Mouse (Mus musculus): ENCODE results near the gene Cfap65. TPM values are rescaled to one million over a fixed set of nuclear protein-coding genes. Genes with fewer than 3 reads are reported as not detected.

The Cfap65 gene
- total and polyA plus RNA-seq, 2 experiments from 2014 or later: not detected

DNA sequence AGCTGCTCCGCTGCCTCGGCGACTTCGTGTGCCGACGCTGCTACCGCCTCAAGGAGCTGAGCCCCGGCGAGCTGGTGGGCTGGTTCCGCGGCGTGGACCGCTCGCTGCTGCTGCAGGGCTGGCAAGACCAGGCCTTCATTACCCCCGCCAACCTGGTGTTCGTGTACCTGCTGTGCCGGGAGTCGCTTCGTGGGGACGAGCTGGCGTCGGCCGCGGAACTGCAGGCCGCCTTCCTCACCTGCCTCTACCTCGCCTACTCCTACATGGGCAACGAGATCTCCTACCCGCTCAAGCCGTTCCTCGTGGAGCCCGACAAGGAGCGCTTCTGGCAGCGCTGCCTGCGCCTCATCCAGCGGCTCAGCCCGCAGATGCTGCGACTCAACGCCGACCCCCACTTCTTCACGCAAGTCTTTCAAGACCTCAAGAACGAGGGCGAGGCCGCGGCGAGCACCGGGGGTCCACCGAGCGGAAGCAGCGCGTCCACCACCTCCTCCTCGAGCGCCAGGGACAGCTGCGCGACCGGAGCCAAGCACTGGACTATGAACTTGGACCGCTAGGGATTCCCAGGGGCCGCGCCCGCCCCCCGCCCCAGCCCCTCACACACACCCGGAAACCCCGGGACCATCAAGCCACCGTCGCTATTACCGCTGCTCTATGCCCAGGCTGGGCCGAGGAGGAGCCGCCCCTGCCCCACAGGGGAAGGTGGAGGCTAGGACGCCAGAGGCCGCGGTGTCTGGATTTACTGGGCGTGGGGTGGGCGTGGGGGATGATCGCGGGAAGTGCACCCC lies 79.6 kb downstream of the Cfap65 start:
- H3K4me3 ChIP-seq (ENCODE audit: low read depth, low read length): peak overlapping the region; percentile 48
- no peak for ATAC-seq (ENCODE audit: insufficient read depth, low read depth)
- DNase-seq (ENCODE audit: low spot score): no peak

DNA sequence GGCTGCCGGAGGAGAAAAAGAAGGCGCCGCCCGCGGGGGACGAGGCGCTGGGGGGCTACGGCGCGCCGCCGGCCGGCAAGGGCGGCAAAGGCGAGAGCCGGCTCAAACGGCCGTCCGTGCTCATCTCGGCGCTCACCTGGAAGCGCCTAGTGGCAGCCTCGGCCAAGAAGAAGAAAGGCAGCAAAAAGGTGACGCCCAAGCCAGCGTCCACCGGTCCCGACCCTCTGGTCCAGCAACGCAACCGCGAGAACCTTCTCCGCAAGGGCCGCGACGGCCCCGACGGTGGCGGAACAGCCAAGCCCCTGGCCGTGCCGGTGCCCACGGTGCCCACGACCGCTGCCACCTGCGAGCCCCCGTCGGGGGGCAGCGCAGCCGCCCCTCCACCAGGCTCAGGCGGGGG lies 80.2 kb downstream of the Cfap65 start:
- Histone ChIP-seq H3K4me1 (ENCODE audit: control insufficient read depth, insufficient read depth) (peaks cover 5% of the 10 kb centered on the region; the same call in 1 of the 2 replicates), H3K4me2 (ENCODE audit: low read depth, low read length) (peak overlapping the region; percentile 62), H3K36me3 (replicated peaks; ENCODE audit: control insufficient read depth, insufficient read depth, low read length) (no peaks in the 10 kb centered on the region), H3K27ac (ENCODE audit: low read depth) (no peak overlapping the region), H3K27me3 (ENCODE audit: control insufficient read depth, insufficient read depth, low read length) (peaks cover 99% of the 10 kb centered on the region), H3K9me3 (replicated peaks; ENCODE audit: control insufficient read depth, low read length) (no peaks in the 10 kb centered on the region), H3K4me3 (ENCODE audit: low read depth, low read length) (peak overlapping the region; percentile 48), H3K9ac (replicated peaks; ENCODE audit: low read depth, low read length) (no peak overlapping the region)
- DNase-seq (ENCODE audit: low spot score) (no peak), ATAC-seq (ENCODE audit: insufficient read depth, low read depth) (no peak)
- TF ChIP-seq CTCF (IDR thresholded peaks at IDR 0.05; ENCODE audit: low read depth) (no peak), EP300 (IDR thresholded peaks at IDR 0.05; ENCODE audit: low read depth) (no peak)
- 0% methylated on average over 41 of the region's 48 CpGs for WGBS

More for the DNA sequence above, 79.6 kb downstream of the Cfap65 start:
- TF ChIP-seq EP300 (IDR thresholded peaks at IDR 0.05; ENCODE audit: low read depth): no peak
- no peak for TF ChIP-seq CTCF (IDR thresholded peaks at IDR 0.05; ENCODE audit: low read depth)
- Histone ChIP-seq H3K9ac (replicated peaks; ENCODE audit: low read depth, low read length) (no peak overlapping the region), H3K4me1 (ENCODE audit: control insufficient read depth, insufficient read depth) (peaks cover 5% of the 10 kb centered on the region; the same call in 1 of the 2 replicates), H3K36me3 (replicated peaks; ENCODE audit: control insufficient read depth, insufficient read depth, low read length) (no peaks in the 10 kb centered on the region), H3K27ac (ENCODE audit: low read depth) (no peak overlapping the region), H3K9me3 (replicated peaks; ENCODE audit: control insufficient read depth, low read length) (no peaks in the 10 kb centered on the region), H3K4me2 (ENCODE audit: low read depth, low read length) (peak overlapping the region; percentile 62), H3K27me3 (ENCODE audit: control insufficient read depth, insufficient read depth, low read length) (peaks cover 95% of the 10 kb centered on the region)
- 1% methylated on average over 69 of the region's 74 CpGs for WGBS

DNA sequence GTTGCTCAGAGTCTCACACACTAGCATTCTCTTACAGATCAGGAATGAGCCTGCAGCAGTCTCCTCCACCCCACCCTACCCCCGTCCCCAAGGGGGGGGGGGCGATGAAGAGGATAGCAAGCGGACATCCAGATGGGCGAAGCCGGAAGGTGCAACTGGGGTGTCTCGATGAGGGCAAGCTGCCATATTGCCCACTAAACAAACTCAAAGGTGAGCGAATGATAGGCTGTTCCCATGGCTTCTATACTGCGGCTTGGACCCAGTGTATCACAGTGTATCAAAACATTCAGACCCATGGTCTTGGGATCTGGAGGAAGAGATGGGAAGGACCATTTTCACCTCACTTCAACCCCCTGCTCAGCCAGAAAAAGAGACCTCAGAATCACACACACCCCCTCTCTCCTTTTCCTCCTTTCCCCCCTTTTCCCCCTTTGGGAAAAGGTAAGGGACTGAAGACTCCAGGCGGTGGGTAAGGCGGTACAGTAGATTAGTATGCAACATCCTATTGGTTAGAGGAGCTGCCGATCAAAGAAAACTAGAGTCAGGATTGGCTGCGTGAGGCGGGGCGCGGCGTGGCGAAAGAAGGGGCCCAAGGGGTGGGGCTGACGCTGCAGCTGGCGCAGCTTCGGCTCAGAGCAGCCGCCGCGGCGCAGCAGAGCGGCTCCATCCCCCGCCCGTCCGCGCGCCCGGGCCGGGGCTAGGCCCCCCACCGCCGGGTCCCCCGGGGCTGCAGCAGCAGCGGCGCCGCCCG lies 80.9 kb downstream of the Cfap65 start, which contains the start of gene Cdk5r2:
Gene Cdk5r2, plus strand, starts transcription at position 629 of the 751 bp plus-strand sequence.
- Histone ChIP-seq H3K4me1 (ENCODE audit: control insufficient read depth, insufficient read depth) (peaks cover 5% of the 10 kb centered on the region; the same call in 1 of the 2 replicates), H3K27ac (ENCODE audit: low read depth) (no peak within 1 kb of the TSS), H3K36me3 (replicated peaks; ENCODE audit: control insufficient read depth, insufficient read depth, low read length) (no peaks in the 10 kb centered on the region), H3K9me3 (replicated peaks; ENCODE audit: control insufficient read depth, low read length) (no peaks in the 10 kb centered on the region), H3K4me2 (ENCODE audit: low read depth, low read length) (peak within 1 kb of the TSS; percentile 62), H3K9ac (replicated peaks; ENCODE audit: low read depth, low read length) (no peak within 1 kb of the TSS), H3K27me3 (ENCODE audit: control insufficient read depth, insufficient read depth, low read length) (peaks cover 94% of the 10 kb centered on the region), H3K4me3 (ENCODE audit: low read depth, low read length) (peak within 1 kb of the TSS; percentile 48)
- ATAC-seq (ENCODE audit: insufficient read depth, low read depth) (peak; percentile 73), DNase-seq (ENCODE audit: low spot score) (peak; percentile 33)
- WGBS: 1% methylated on average over 35 of the region's 39 CpGs
- TF ChIP-seq EP300 (IDR thresholded peaks at IDR 0.05; ENCODE audit: low read depth) (no peak), CTCF (IDR thresholded peaks at IDR 0.05; ENCODE audit: low read depth) (no peak)

MicroRNA genes within 50 kb of the gene (microRNA counts, 519-probe panel; counts per million panel counts)
- microRNA mmu-miR-375: not detected

Small RNA genes lying within 50 kb of the gene (microRNA-seq; reads per million reads assigned to microRNA genes)
- gene Mir375: 3.0 reads per million, percentile 15 among the genes with 10 or more reads in this experiment

Other genes with a start within 250 kb of the Cfap65 start
- 6.7 and 13.5 TPM in 2 replicates for gene Cyp27a1, start 222.0 kb downstream of the Cfap65 start, total RNA-seq (2014; rRNA removed; ENCODE audit: low replicate concordance)
- gene Cyp27a1, start 222.0 kb downstream of the Cfap65 start, polyA plus RNA-seq (2015; fragmentation: Nextera tagmentation; extraction: Ambion mirVana): 10.5 and 11.9 TPM in 2 replicates
- 2.4 and 9.6 TPM in 2 replicates for gene Prkag3, start 186.4 kb downstream of the Cfap65 start, total RNA-seq (2014; rRNA removed; ENCODE audit: low replicate concordance)
- gene Prkag3, start 186.4 kb downstream of the Cfap65 start, polyA plus RNA-seq (2015; fragmentation: Nextera tagmentation; extraction: Ambion mirVana): 2.0 and 2.5 TPM in 2 replicates
- 0.23 and 0.88 TPM in 2 replicates for gene Wnt6, start 163.7 kb downstream of the Cfap65 start, total RNA-seq (2014; rRNA removed; ENCODE audit: low replicate concordance)
- 0.11 and 0.21 TPM in 2 replicates for gene Wnt6, start 163.7 kb downstream of the Cfap65 start, polyA plus RNA-seq (2015; fragmentation: Nextera tagmentation; extraction: Ambion mirVana)
- not detected in 2 replicates for gene Wnt10a, start 144.1 kb downstream of the Cfap65 start, total RNA-seq (2014; rRNA removed; ENCODE audit: low replicate concordance)
- not detected in 2 replicates for gene Wnt10a, start 144.1 kb downstream of the Cfap65 start, polyA plus RNA-seq (2015; fragmentation: Nextera tagmentation; extraction: Ambion mirVana)
- not detected in 2 replicates for gene Cdk5r2, start 80.7 kb downstream of the Cfap65 start, total RNA-seq (2014; rRNA removed; ENCODE audit: low replicate concordance)
- not detected in 2 replicates for gene Cdk5r2, start 80.7 kb downstream of the Cfap65 start, polyA plus RNA-seq (2015; fragmentation: Nextera tagmentation; extraction: Ambion mirVana)
- not detected in 2 replicates for gene Fev, start 50.2 kb downstream of the Cfap65 start, total RNA-seq (2014; rRNA removed; ENCODE audit: low replicate concordance)
- gene Fev, start 50.2 kb downstream of the Cfap65 start, polyA plus RNA-seq (2015; fragmentation: Nextera tagmentation; extraction: Ambion mirVana): 0.23 and 0.34 TPM in 2 replicates
- not detected in 2 replicates for gene Cryba2, start 42.5 kb downstream of the Cfap65 start, total RNA-seq (2014; rRNA removed; ENCODE audit: low replicate concordance)
- gene Cryba2, start 42.5 kb downstream of the Cfap65 start, polyA plus RNA-seq (2015; fragmentation: Nextera tagmentation; extraction: Ambion mirVana): not detected in 2 replicates
- 0.35 TPM in 1 of 2 replicates, not detected in the other for gene Ihh, start 16.1 kb upstream of the Cfap65 start, total RNA-seq (2014; rRNA removed; ENCODE audit: low replicate concordance)
- gene Ihh, start 16.1 kb upstream of the Cfap65 start, polyA plus RNA-seq (2015; fragmentation: Nextera tagmentation; extraction: Ambion mirVana): 0.05 TPM in 2 replicates
- 1.2 and 8.4 TPM in 2 replicates for gene Nhej1, start 189.6 kb upstream of the Cfap65 start, total RNA-seq (2014; rRNA removed; ENCODE audit: low replicate concordance)
- gene Nhej1, start 189.6 kb upstream of the Cfap65 start, polyA plus RNA-seq (2015; fragmentation: Nextera tagmentation; extraction: Ambion mirVana): 6.1 TPM in 2 replicates
- gene Slc23a3, start 198.3 kb upstream of the Cfap65 start, total RNA-seq (2014; rRNA removed; ENCODE audit: low replicate concordance): 0.73 and 4.0 TPM in 2 replicates
- 1.3 and 2.1 TPM in 2 replicates for gene Slc23a3, start 198.3 kb upstream of the Cfap65 start, polyA plus RNA-seq (2015; fragmentation: Nextera tagmentation; extraction: Ambion mirVana)
- gene Cnppd1, start 207.1 kb upstream of the Cfap65 start, total RNA-seq (2014; rRNA removed; ENCODE audit: low replicate concordance): 66.7 and 83.6 TPM in 2 replicates
- 30.2 and 31.2 TPM in 2 replicates for gene Cnppd1, start 207.1 kb upstream of the Cfap65 start, polyA plus RNA-seq (2015; fragmentation: Nextera tagmentation; extraction: Ambion mirVana)
- gene Retreg2, start 207.2 kb upstream of the Cfap65 start, total RNA-seq (2014; rRNA removed; ENCODE audit: low replicate concordance): 49.7 and 50.9 TPM in 2 replicates
- gene Retreg2, start 207.2 kb upstream of the Cfap65 start, polyA plus RNA-seq (2015; fragmentation: Nextera tagmentation; extraction: Ambion mirVana): 19.4 and 23.7 TPM in 2 replicates
- 33.1 and 67.1 TPM in 2 replicates for gene Zfand2b, start 233.0 kb upstream of the Cfap65 start, total RNA-seq (2014; rRNA removed; ENCODE audit: low replicate concordance)
- 26.1 and 28.7 TPM in 2 replicates for gene Zfand2b, start 233.0 kb upstream of the Cfap65 start, polyA plus RNA-seq (2015; fragmentation: Nextera tagmentation; extraction: Ambion mirVana)
- 22.0 and 36.0 TPM in 2 replicates for gene Abcb6, start 244.8 kb upstream of the Cfap65 start, total RNA-seq (2014; rRNA removed; ENCODE audit: low replicate concordance)
- gene Abcb6, start 244.8 kb upstream of the Cfap65 start, polyA plus RNA-seq (2015; fragmentation: Nextera tagmentation; extraction: Ambion mirVana): 15.9 and 17.6 TPM in 2 replicates

Measured in heart, postnatal 0 days (tissue).